Mouse (Mus musculus) megakaryocyte progenitor cell, adult 5-6 weeks (primary cell): ENCODE measurements at regions not wholly inside any gene's neighbourhood (a gene's known extent, or its start where the extent isn't known, plus 50 kb on each side); places are given as distances from the start of the nearest gene placed in this dataset.

Source experiments
- ATAC-seq: replicated peaks from 2 replicates; pipeline ENCODE4 v1.8.0; 2016; ENCODE audit warnings: mild to moderate bottlenecking, moderate TSS enrichment, inconsistent platforms; ENCODE audit not compliant: poor library complexity

DNA sequence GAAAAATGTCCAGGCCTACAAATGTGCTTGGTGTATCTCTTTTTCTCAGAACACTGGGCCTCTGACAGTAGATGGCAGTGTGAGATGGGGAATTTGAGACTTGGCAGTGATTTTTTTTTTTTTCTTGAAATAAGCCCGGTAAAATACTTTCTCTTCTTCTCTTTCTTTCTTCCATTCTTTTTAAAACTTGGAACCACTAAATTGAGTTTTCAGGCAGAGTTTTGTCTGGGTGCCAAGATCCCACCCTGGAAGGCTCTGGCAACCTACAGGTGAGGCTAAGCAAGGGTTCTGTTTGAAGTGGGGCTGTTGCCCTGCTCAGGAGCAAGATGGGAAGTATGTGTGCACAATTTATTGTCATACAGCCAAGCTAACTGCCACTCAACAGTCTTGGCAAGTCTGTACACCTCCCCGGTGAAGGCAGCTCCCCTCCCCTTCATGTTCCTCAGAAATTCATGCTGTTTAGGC, 223.1 kb upstream of the Slc35b3 start:
- no peak for ATAC-seq

DNA sequence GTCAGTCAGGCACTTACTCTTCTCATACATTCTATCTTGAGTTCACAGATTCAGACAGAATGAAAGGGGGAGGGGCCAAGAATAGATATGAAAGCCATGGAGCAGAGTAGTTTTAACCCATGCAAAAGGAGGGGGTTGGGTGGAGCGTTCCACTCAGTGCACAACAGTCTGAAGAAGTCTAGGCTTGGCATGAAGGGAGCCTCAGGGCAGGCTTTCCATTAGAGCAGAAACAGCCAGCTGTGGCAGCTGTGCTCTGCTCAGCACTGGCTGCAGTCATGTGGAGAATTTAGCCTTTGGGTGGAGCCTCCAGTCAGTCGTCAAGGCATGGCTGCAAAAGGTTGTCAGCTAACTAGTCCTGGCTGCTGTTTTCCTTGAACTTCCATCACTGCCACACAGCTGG, 201.3 kb upstream of the Slc35b3 start:
- ATAC-seq, result no peak

DNA sequence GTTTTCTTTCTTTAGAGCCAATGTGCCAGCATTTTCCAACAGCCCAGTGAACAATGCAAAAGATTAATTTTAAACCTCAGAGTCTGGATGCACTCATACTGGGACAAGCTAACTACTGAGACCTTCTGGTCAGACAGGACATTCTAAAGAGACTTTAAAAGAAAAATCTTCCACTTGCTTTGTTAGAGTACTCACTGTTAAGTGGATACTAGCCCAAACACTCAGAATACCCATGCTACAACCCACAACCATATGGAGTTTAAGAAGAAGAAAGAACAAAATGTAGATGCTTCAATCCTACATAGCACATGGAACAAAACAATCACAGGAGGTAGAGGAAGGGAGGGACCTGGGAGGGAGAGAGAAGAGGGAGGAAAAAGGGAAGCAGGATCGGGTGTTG, 167.3 kb upstream of the Slc35b3 start:
- ATAC-seq, result no peak

DNA sequence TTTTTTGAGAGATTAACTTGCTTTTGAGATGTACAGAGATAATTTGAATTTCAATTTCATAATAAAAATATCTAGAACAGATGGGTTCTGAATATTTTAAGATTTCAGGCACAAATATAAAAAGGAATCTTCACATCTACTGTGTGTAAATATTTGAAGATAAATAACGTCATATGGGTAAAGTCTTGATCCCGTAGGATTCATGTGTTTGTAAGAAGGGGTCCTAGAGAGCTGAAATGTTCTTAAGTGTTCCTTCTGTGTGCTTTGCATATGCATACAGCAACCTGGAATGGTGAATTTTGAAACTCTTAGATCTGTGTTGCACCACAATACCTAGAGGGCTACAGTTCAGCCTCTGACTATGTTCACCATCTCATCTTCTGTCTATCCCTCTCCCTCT, 131.4 kb upstream of the Slc35b3 start:
- ATAC-seq, result no peak

DNA sequence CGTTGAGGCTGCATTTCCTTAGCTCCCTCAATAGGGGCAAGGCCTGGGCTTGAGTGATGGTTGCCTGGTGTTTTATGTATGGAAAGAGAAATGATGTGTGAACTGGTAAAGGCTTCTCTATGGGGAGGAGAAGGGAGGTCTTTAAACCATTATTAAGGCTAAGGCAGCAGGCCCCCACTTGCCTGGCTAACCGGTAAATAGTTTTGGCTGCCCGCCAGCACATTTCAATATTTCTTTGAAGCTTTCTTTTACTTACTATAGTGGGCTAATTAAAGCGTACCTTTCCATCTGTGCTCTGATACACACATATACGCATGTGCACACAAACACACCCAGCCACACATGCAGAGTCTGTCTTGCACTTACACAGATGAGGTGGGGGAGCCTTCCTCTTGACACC, 123.9 kb upstream of the Slc35b3 start:
- ATAC-seq, result no peak

DNA sequence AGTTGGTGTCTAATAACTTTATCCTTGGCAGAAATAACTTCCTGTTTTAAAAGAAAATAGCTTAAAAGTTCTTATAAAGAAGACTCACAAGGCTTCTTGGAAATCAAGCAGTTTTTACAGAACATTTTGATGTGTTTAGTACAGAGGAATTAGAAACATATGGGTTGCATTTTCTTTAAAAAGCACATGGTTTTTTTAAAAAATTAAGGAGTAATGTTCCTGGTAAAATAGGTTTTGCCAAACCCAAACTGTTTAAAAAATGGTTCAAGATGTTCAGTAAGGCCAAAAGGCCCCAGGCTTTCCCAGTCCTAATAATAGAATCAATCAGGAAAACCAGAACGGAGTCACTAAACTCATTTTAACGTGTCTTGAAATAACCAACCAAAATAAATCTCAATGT, 113.5 kb upstream of the Slc35b3 start:
- no peak for ATAC-seq

DNA sequence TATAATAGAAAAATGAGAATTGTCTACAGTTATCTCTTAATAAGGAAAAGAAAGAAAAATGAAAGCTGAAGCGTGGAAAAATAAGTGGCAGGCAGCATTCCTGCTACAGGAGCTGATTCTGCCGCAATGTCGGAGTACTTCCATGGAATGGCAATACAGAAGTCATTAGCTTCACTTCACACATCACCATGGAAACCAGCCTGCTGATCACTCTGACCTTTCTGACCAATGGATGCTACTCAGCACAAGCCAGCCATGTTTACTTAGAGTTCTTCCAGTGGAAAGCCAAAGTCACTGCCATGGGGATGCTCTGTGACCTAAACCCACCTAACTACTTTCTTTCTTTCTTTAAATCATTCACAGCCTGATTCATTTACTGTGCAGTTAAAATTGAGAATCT, 71.6 kb upstream of the Slc35b3 start:
- no peak for ATAC-seq

DNA sequence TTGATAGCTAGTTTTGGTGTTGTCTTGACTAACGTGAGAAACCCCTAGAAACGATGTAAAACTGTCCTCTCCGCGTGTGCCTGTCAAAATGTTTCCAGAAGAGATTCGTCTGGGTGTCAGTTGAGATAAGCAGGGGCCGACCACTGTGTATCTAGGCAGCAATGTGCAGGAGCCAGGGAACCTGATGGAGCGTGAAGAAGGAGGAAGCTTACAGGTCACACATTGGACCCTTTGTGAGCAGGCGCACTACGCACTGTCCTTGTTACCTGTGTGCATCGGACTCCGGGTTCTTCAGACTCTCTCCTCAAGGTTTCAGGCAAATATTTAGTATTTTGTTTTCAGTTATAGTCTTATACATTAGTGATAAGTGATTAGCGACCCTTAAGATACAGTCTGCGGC, 59.5 kb upstream of the Slc35b3 start:
- no peak for ATAC-seq

DNA sequence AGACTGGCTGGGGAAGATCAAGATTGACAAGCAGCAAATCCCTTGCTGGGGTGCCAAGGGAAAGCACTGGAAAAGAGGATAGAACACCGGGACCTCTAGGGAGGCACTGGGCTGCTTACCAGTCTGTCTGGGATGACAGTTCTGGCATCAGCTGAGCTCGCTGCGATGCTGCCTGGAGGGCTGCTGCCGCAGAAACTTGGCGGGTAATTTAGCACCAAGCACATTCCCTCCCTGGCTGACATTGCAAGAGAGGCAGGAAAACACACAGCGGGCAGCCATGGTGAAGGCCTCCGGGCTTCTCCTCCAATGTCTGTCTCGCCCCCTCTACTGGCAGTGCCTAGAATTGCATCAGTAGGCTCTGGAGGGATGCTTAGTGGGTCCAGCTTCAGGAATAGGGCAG, 51.0 kb upstream of the Slc35b3 start:
- peak; percentile 99 for ATAC-seq
